Comparison of ENCODE assay signal across 20 mouse cellular contexts in the genomic region with DNA sequence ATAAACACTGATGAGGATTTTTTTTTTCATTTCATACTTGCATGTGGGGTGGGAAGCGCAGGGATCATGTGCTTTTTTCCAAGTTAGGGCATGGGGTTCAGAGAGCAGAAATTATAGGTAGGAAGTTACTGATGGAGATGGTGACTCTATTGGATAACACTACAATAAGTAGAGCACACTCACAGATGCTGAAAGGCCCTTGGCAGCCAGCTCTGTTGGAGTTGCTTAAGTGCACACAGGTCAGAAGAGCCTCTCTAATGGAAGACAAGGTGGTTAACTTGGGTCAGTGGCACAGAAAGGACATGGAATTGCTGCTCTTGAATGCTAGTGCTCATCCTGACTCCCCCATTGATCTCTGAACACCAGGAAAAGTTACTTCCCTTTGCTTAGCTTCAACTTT. TPM values are rescaled to one million over a fixed set of nuclear protein-coding genes. Genes with fewer than 3 reads are reported as not detected.
DNase-seq lines count a peak whose midpoint lies in the region; ATAC-seq and TF ChIP-seq lines count a peak whose summit lies in the region.
"Had no signal": no experiment of that assay in that cellular context is flagged by ENCODE, and none has a peak within 500 bp of the region (broad histone marks: within the 10 kb centered on the region; RNA-seq: fewer than 3 reads in every experiment).

No protein-coding gene starts in this region.

- 80% methylated on average over 1 of the region's 1 CpGs for WGBS in heart, embryonic 12.5 days
- 82% methylated on average over 1 of the region's 1 CpGs for WGBS in heart, embryonic 14.5 days
- WGBS in heart, postnatal 0 days = 79% methylated on average over 1 of the region's 1 CpGs

- no peak overlapping the region for H3K4me2 ChIP-seq in heart, embryonic 12.5 days
- no peak overlapping the region for H3K4me2 ChIP-seq in heart, embryonic 14.5 days (ENCODE audit: low read length)
- H3K4me2 ChIP-seq in heart, postnatal 0 days (ENCODE audit: low read depth, low read length) = no peak overlapping the region
- H3K4me2 ChIP-seq: embryonic facial prominence, embryonic 15.5 days; forebrain, embryonic 15.5 days; hindbrain, embryonic 14.5 days; intestine, embryonic 15.5 days; kidney, embryonic 15.5 days had no signal

- peak; percentile 9 for DNase-seq in heart, adult 8-10 months (ENCODE audit: low spot score)
- DNase-seq in heart, postnatal 0 days (ENCODE audit: low spot score) = peak; percentile 18
- peak; percentile 23 for DNase-seq in heart, postnatal 4 days
- no peak for DNase-seq in adrenal gland, postnatal 25 days
- DNase-seq in kidney, adult 11 months = no peak
- DNase-seq: cerebellum, adult 11 months; cerebellum, adult 8-10 months; embryo, embryonic 11 days; kidney, adult 2 months had no signal

- no peaks in the 10 kb centered on the region for H3K27me3 ChIP-seq in heart, embryonic 12.5 days (replicated peaks)
- no peaks in the 10 kb centered on the region for H3K27me3 ChIP-seq in heart, embryonic 14.5 days (ENCODE audit: control insufficient read depth, insufficient read depth, low read length)
- no peaks in the 10 kb centered on the region for H3K27me3 ChIP-seq in heart, postnatal 0 days (ENCODE audit: control insufficient read depth, insufficient read depth, low read length)
- H3K27me3 ChIP-seq: embryonic facial prominence, embryonic 15.5 days; forebrain, embryonic 15.5 days; intestine, embryonic 15.5 days; kidney, embryonic 15.5 days had no signal

- no peak for TF ChIP-seq EP300 in heart, postnatal 0 days (IDR thresholded peaks at IDR 0.05; ENCODE audit: low read depth)

- H3K27ac ChIP-seq in heart, embryonic 12.5 days (ENCODE audit: poor library complexity, severe bottlenecking) = no peak overlapping the region; the same call in 1 of the 2 replicates
- H3K27ac ChIP-seq in heart, embryonic 14.5 days (replicated peaks in 1 of 2; ENCODE audit: control insufficient read depth in 1 of 2, insufficient read depth in 1 of 2, low read depth in 2 of 2, low read length in 2 of 2) = peak overlapping the region; percentile 20 to 43; a peak in 1 of 4 replicates
- H3K27ac ChIP-seq in heart, postnatal 0 days (ENCODE audit: low read depth) = peak overlapping the region; percentile 76
- H3K27ac ChIP-seq: embryonic facial prominence, embryonic 15.5 days; forebrain, embryonic 15.5 days; hindbrain, embryonic 10.5 days; hindbrain, embryonic 14.5 days; intestine, embryonic 15.5 days; kidney, embryonic 15.5 days had no signal

- no peak overlapping the region for H3K9ac ChIP-seq in heart, embryonic 12.5 days
- H3K9ac ChIP-seq in heart, embryonic 14.5 days (ENCODE audit: low read length) = no peak overlapping the region
- H3K9ac ChIP-seq in heart, postnatal 0 days (replicated peaks; ENCODE audit: low read depth, low read length) = no peak overlapping the region
- H3K9ac ChIP-seq: embryonic facial prominence, embryonic 15.5 days; forebrain, embryonic 15.5 days; hindbrain, embryonic 14.5 days; intestine, embryonic 15.5 days; kidney, embryonic 15.5 days had no signal

- H3K4me3 ChIP-seq in heart, embryonic 12.5 days = no peak overlapping the region
- no peak overlapping the region for H3K4me3 ChIP-seq in heart, embryonic 14.5 days (ENCODE audit: control insufficient read depth in 1 of 2, insufficient read depth in 1 of 2, low read depth in 1 of 2, low read length in 2 of 2)
- no peak overlapping the region for H3K4me3 ChIP-seq in heart, postnatal 0 days (ENCODE audit: low read depth, low read length)
- H3K4me3 ChIP-seq: embryonic facial prominence, embryonic 15.5 days; erythroblast, embryonic 14.5 days; forebrain, embryonic 15.5 days; hindbrain, embryonic 10.5 days; intestine, embryonic 15.5 days; kidney, embryonic 15.5 days had no signal

- no peak for TF ChIP-seq CTCF in heart, postnatal 0 days (IDR thresholded peaks at IDR 0.05; ENCODE audit: low read depth)

- no peaks in the 10 kb centered on the region for H3K36me3 ChIP-seq in heart, embryonic 12.5 days
- H3K36me3 ChIP-seq in heart, embryonic 14.5 days (ENCODE audit: control insufficient read depth, insufficient read depth, low read length) = no peaks in the 10 kb centered on the region
- H3K36me3 ChIP-seq in heart, postnatal 0 days (replicated peaks; ENCODE audit: control insufficient read depth, insufficient read depth, low read length) = no peaks in the 10 kb centered on the region
- H3K36me3 ChIP-seq: embryonic facial prominence, embryonic 15.5 days; forebrain, embryonic 15.5 days; G1E; hindbrain, embryonic 10.5 days; intestine, embryonic 15.5 days; kidney, embryonic 15.5 days had no signal

- peaks cover 9% of the 10 kb centered on the region for H3K4me1 ChIP-seq in heart, embryonic 12.5 days (replicated peaks)
- H3K4me1 ChIP-seq in heart, embryonic 14.5 days (ENCODE audit: control insufficient read depth in 2 of 2, insufficient read depth in 2 of 2, low read length in 2 of 2) = peaks cover 2 to 17% of the 10 kb centered on the region in 2 experiments; a peak in 3 of 4 replicates
- H3K4me1 ChIP-seq in heart, postnatal 0 days (ENCODE audit: control insufficient read depth, insufficient read depth) = peaks cover 18% of the 10 kb centered on the region
- H3K4me1 ChIP-seq: embryonic facial prominence, embryonic 15.5 days; forebrain, embryonic 15.5 days; hindbrain, embryonic 10.5 days; intestine, embryonic 15.5 days; kidney, embryonic 15.5 days had no signal

- ATAC-seq in heart, embryonic 12.5 days (ENCODE audit: insufficient number of reproducible peaks, low FRiP score) = no peak
- ATAC-seq in heart, embryonic 14.5 days (ENCODE audit: insufficient number of reproducible peaks, insufficient read depth, low FRiP score, low read depth) = no peak
- peak; percentile 39; the same call in 1 of the 2 replicates for ATAC-seq in heart, postnatal 0 days (ENCODE audit: insufficient read depth, low read depth)
- ATAC-seq: forebrain, embryonic 15.5 days; intestine, embryonic 15.5 days had no signal

- no peaks in the 10 kb centered on the region for H3K9me3 ChIP-seq in heart, embryonic 12.5 days (replicated peaks)
- H3K9me3 ChIP-seq in heart, embryonic 14.5 days (ENCODE audit: control insufficient read depth, low read length) = no peaks in the 10 kb centered on the region
- no peaks in the 10 kb centered on the region for H3K9me3 ChIP-seq in heart, postnatal 0 days (replicated peaks; ENCODE audit: control insufficient read depth, low read length)
- H3K9me3 ChIP-seq: embryonic facial prominence, embryonic 15.5 days; forebrain, embryonic 15.5 days; G1E; hindbrain, embryonic 10.5 days; intestine, embryonic 15.5 days; kidney, embryonic 15.5 days had no signal

RNA-seq across cellular contexts. Expression of gene Fam84a, which starts 13.1 kb away (rescaled TPM):
- 1 to 10 TPM in 2 of 4 experiments, under 1 TPM in 2; 0.60 to 1.7 (median 0.97) TPM for total RNA-seq in heart, adult 8-10 months (2022)
- 1.8 and 2.3 TPM in 2 replicates for polyA plus RNA-seq in heart, embryonic 12.5 days (2016; fragmentation: Nextera tagmentation; extraction: Ambion mirVana)
- 2.1 and 2.8 TPM in 2 replicates for polyA plus RNA-seq in heart, embryonic 14.5 days (2014; fragmentation: Nextera tagmentation; extraction: Ambion mirVana)
- total RNA-seq in heart, postnatal 0 days (2014; rRNA removed; ENCODE audit: low replicate concordance) = 1.3 and 1.7 TPM in 2 replicates
- 1.4 and 1.7 TPM in 2 replicates for polyA plus RNA-seq in heart, postnatal 0 days (2015; fragmentation: Nextera tagmentation; extraction: Ambion mirVana)
- 1 to 10 TPM; 2.1 to 2.2 TPM for total RNA-seq in heart, postnatal 4 days (2021)
- total RNA-seq in adrenal gland, postnatal 25 days (2021) = 19.3 and 24.3 TPM in 2 replicates
- total RNA-seq: common myeloid progenitor, adult 5-6 weeks had no signal
- polyA plus RNA-seq: erythroblast, embryonic 14.5 days; G1E had no signal

Comparison
In these comparisons a context has a peak if more than half of its experiments do, and no peak if none do; other contexts are left out.
1. DNase-seq: peak in heart, adult 8-10 months (single experiment), heart, postnatal 0 days (single experiment) and heart, postnatal 4 days (single experiment); none in adrenal gland, postnatal 25 days (single experiment) and kidney, adult 11 months (single experiment).